Mouse (Mus musculus) forebrain, postnatal 0 days (tissue): ENCODE measurements around the gene Samd14. TPM values are rescaled to one million over a fixed set of nuclear protein-coding genes. Genes with fewer than 3 reads are reported as not detected.

Experiments
- ATAC-seq: fragments of 200-750 bp; cut with Nextera tagmentation; 2 replicates; pipeline ENCODE4 v1.8.0; 2017; ENCODE audit warnings: mild to moderate bottlenecking, moderate library complexity
- DNase-seq: peaks from one replicate; pipeline ENCODE4 v3.0.0-alpha.2; 2015
- H3K27ac ChIP-seq: fragments of 300-500 bp; sonication (generic); 2 replicates; pipeline ENCODE4 v1.5.1; 2014; ENCODE audit warnings: low read depth, mild to moderate bottlenecking, antibody characterized with exemption, low read length, moderate library complexity, mixed read lengths
- H3K27me3 ChIP-seq: fragments of 300-500 bp; sonication (generic); 2 replicates; pipeline ENCODE4 v1.6.1; 2014; ENCODE audit warnings: mild to moderate bottlenecking, low read length, mixed read lengths; ENCODE audit not compliant: insufficient read depth
- H3K36me3 ChIP-seq: fragments of 300-500 bp; sonication (generic); 2 replicates; pipeline ENCODE4 v1.6.1; 2014; ENCODE audit warnings: mild to moderate bottlenecking, moderate library complexity; ENCODE audit not compliant: insufficient read depth
- H3K4me1 ChIP-seq: fragments of 300-500 bp; sonication (generic); 2 replicates; pipeline ENCODE4 v1.6.1; 2014; ENCODE audit warnings: antibody characterized with exemption; ENCODE audit not compliant: insufficient read depth
- H3K4me2 ChIP-seq: fragments of 300-500 bp; sonication (generic); 2 replicates; pipeline ENCODE4 v1.6.1; 2014; ENCODE audit warnings: low read depth, mild to moderate bottlenecking, moderate library complexity
- H3K4me3 ChIP-seq: fragments of 300-500 bp; sonication (generic); 2 replicates; pipeline ENCODE4 v1.5.1; 2014; ENCODE audit warnings: low read depth, low read length, mixed read lengths
- H3K9ac ChIP-seq: fragments of 300-500 bp; sonication (generic); 2 replicates; pipeline ENCODE4 v1.6.1; 2014; ENCODE audit warnings: mild to moderate bottlenecking
- H3K9me3 ChIP-seq: fragments of 300-500 bp; sonication (generic); 2 replicates; pipeline ENCODE4 v1.6.1; 2016; ENCODE audit warnings: low read length
- CTCF ChIP-seq: sonication (generic); IDR thresholded peaks from 2 replicates; pipeline ENCODE4 v1.5.1; 2016; ENCODE audit warnings: antibody characterized with exemption, control low read depth, low read depth
- WGBS: fragments of 180-500 bp; shearing (Covaris S2); extraction: QIAGEN DNeasy Blood & Tissue Kit; methylation state at CpG from one replicate; pipeline ENCODE4 v1.1.7; 2014; 5-methylcytosine and 5-hydroxymethylcytosine counted together
- polyA plus RNA-seq: library from polyadenylated mRNA; unstranded; fragments of >200 nt; fragmentation: Nextera tagmentation; extraction: Ambion mirVana; gene quantifications from 2 replicates; pipeline ENCODE4 v1.2.1, GENCODE M21; 2015
- total RNA-seq: library from RNA; depleted of rRNA; stranded (reverse); fragments of >200 nt; gene quantifications from 2 replicates; pipeline ENCODE4 v1.2.3, GENCODE M21; 2014

Gene Samd14
- total and polyA plus RNA-seq, 2 experiments from 2014 or later, result 130 to 150 TPM

DNA sequence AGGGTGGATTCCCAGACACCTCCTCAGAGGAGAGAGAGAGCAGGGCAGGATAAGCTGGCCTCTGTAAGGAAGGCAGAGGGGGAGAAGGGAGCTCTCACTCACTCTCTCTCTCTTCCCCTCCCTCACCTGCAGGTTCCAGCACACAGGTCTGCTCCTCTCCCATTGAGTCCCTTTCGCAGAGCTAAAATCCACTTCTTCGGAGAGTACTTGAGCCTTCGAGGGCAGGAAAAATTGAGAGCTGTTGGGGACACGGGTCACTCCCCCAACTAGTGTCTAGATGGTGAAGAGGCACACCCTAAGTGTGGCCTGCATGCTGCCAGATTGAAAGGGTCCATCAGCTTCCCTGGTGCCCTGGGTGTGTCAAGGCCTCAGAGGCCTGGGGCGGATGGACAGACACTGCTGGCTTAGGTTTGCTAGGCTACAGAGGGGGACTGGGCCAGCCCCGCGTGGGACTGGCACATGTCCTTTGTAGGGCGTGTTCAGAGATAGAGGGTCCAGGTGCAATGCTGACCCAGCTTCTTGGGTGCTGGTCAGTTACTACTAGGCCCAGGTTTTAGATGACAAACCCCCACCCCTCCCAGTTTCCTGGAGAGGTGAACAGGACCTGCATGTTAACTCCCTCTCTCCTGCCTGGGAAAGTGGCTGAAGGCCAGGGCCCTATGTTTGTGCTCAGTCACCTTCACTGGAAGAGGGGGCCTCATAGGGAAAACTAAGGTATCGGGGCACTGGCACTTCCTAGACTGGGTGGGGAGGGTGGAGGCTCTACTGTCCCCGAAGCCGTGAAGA is 15.7 kb downstream of the Samd14 start:
- WGBS, result 88% methylated on average over 11 of the region's 11 CpGs
- Histone ChIP-seq H3K36me3 (peaks cover 56% of the 10 kb centered on the region), H3K4me1 (no peaks in the 10 kb centered on the region), H3K4me2 (no peak overlapping the region), H3K27ac (no peak overlapping the region), H3K9me3 (no peaks in the 10 kb centered on the region), H3K27me3 (no peaks in the 10 kb centered on the region), H3K9ac (no peak overlapping the region), H3K4me3 (no peak overlapping the region)
- no peak for DNase-seq
- TF ChIP-seq CTCF, result no peak
- no peak for ATAC-seq

- H3K36me3 ChIP-seq, result peaks cover 49% of the 10 kb centered on the region
- no peak overlapping the region for H3K9ac ChIP-seq
- no peaks in the 10 kb centered on the region for H3K4me1 ChIP-seq
- ATAC-seq, result no peak
- H3K4me2 ChIP-seq, result no peak overlapping the region
- DNase-seq, result no peak
- H3K27me3 ChIP-seq, result no peaks in the 10 kb centered on the region
- H3K27ac ChIP-seq, result no peak overlapping the region
- H3K4me3 ChIP-seq, result no peak overlapping the region
- no peaks in the 10 kb centered on the region for H3K9me3 ChIP-seq
- no peak for TF ChIP-seq CTCF
- 71% methylated on average over 6 of the region's 6 CpGs for WGBS
These were observed 16.4 kb downstream of the Samd14 start for GRCm38 (mm10) chr11:95026090-95026542.

DNA sequence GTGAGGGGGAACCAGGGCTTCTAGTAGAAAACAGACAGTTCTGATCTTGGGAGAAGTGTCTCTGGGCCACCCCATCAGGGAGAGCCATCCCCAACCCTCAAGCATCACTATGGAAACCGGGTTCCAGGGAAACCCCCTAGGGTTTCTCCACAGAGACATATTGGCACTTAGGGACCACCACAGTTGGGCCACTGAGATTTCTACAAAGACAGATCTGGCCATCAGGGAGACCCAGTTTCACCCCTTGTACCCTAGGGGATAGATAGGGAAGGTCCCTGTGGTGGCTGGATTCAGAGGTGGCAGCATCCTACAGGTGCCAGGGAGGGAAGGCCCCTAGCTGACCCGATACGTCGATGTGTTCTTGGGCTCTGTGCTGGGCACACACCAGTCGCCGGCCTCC is 17.2 kb downstream of the Samd14 start:
- Histone ChIP-seq H3K4me1 (no peaks in the 10 kb centered on the region), H3K9ac (no peak overlapping the region), H3K27ac (no peak overlapping the region), H3K27me3 (no peaks in the 10 kb centered on the region), H3K4me3 (no peak overlapping the region), H3K36me3 (peaks cover 42% of the 10 kb centered on the region), H3K4me2 (no peak overlapping the region), H3K9me3 (no peaks in the 10 kb centered on the region)
- DNase-seq, result no peak
- no peak; the same call in 1 of the 2 replicates for ATAC-seq
- no peak for TF ChIP-seq CTCF
- WGBS, result 84% methylated on average over 6 of the region's 6 CpGs

DNA sequence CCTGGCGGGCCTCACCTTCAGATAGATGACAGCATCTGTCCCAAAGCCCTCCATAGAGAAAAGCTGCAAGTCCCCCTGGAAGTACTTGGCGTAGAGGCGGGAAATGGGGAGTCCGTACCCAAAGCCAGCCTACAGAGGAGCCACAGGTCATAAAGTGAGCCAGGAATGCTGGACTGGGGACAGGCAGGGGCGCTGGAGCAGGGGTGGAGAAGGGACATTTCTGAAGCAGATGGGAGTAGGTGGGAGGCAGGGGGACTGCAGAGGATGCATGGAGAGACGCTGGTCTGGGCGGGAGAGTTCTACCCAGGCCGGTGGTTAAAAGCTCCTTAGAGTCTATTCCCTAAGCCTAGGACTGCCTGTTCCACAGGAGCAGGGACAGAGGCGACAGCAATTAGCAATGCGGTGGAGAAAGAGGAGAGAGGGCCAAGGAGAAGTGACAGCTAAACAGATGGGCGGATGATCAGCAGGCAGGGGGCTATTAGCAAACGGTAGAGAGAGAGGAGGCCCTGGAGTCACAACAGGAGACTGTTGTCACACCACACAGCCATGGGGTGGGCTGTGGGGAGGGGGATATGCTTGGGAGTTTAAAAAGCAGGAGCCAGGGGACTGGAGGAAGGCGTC is 18.3 kb downstream of the Samd14 start:
- WGBS, result 37% methylated on average over 13 of the region's 13 CpGs
- H3K27me3 ChIP-seq, result no peaks in the 10 kb centered on the region
- no peak for TF ChIP-seq CTCF
- no peak for DNase-seq
- no peak overlapping the region for H3K27ac ChIP-seq
- H3K9ac ChIP-seq, result no peak overlapping the region
- no peaks in the 10 kb centered on the region for H3K9me3 ChIP-seq
- no peaks in the 10 kb centered on the region for H3K4me1 ChIP-seq
- H3K4me3 ChIP-seq, result no peak overlapping the region
- H3K4me2 ChIP-seq, result no peak overlapping the region
- peak; percentile 12; the same call in 1 of the 2 replicates for ATAC-seq
- H3K36me3 ChIP-seq, result peaks cover 30% of the 10 kb centered on the region

- no peaks in the 10 kb centered on the region for H3K27me3 ChIP-seq
- DNase-seq, result no peak
- TF ChIP-seq CTCF, result no peak
- H3K27ac ChIP-seq, result no peak overlapping the region
- WGBS, result 33% methylated on average over 6 of the region's 6 CpGs
- H3K4me1 ChIP-seq, result no peaks in the 10 kb centered on the region
- no peak overlapping the region for H3K9ac ChIP-seq
- H3K9me3 ChIP-seq, result no peaks in the 10 kb centered on the region
- H3K4me2 ChIP-seq, result no peak overlapping the region
- H3K4me3 ChIP-seq, result no peak overlapping the region
- ATAC-seq, result no peak
- no peaks in the 10 kb centered on the region for H3K36me3 ChIP-seq
These were observed 23.3 kb downstream of the Samd14 start for GRCm38 (mm10) chr11:95032945-95033344.

DNA sequence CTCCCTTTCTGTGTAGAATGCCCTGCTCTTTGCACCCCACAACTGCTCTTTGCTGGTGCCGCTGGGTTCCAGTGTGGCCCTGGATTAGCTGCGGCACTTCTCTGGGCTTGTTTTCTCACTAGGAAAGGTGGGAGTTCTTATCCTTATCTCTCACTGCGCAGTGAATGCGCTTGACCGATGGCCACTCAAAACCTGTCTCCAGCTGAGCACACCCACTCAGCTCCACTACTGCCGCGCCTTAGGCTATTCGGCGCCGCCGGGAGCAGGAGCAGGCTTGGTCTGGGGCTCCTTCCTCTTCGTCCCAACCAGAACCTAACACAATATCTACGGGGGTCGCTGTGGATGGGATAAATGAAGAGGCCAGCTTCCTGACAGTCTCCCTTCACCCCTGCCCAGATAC is 23.9 kb downstream of the Samd14 start:
- no peaks in the 10 kb centered on the region for H3K36me3 ChIP-seq
- H3K27ac ChIP-seq, result no peak overlapping the region
- no peak overlapping the region for H3K4me3 ChIP-seq
- no peak overlapping the region for H3K4me2 ChIP-seq
- no peak for TF ChIP-seq CTCF
- H3K9ac ChIP-seq, result no peak overlapping the region
- H3K4me1 ChIP-seq, result no peaks in the 10 kb centered on the region
- DNase-seq, result no peak
- no peaks in the 10 kb centered on the region for H3K9me3 ChIP-seq
- ATAC-seq, result no peak
- H3K27me3 ChIP-seq, result no peaks in the 10 kb centered on the region
- WGBS, result 85% methylated on average over 14 of the region's 14 CpGs

- DNase-seq (no peak), ATAC-seq (no peak)
- no peaks in the 10 kb centered on the region for H3K36me3 ChIP-seq
- H3K4me2 ChIP-seq, result no peak overlapping the region
- H3K9ac ChIP-seq, result no peak overlapping the region
- no peak for TF ChIP-seq CTCF
- no peak overlapping the region for H3K4me3 ChIP-seq
- H3K4me1 ChIP-seq, result peaks cover under 1% of the 10 kb centered on the region; the same call in 1 of the 2 replicates
- H3K27ac ChIP-seq, result no peak overlapping the region
- 68% methylated on average over 10 of the region's 10 CpGs for WGBS
- H3K9me3 ChIP-seq, result no peaks in the 10 kb centered on the region
- H3K27me3 ChIP-seq, result no peaks in the 10 kb centered on the region
These were observed 25.2 kb downstream of the Samd14 start for GRCm38 (mm10) chr11:95034902-95035301.
